Mouse (Mus musculus) large intestine, adult 2 months (tissue): ENCODE results near the gene Ccr6. TPM values are rescaled to one million over a fixed set of nuclear protein-coding genes. Genes with fewer than 3 reads are reported as not detected.

Experiments used
- DNase-seq: peaks from one replicate; pipeline ENCODE4 v3.0.0-alpha.2; 2012; ENCODE audit warnings: low read depth, low spot score
- WGBS: fragments of 180-500 bp; shearing (Covaris S2); methylation state at CpG from one replicate; pipeline ENCODE4 v1.1.7; 2018; 5-methylcytosine and 5-hydroxymethylcytosine counted together
- polyA plus RNA-seq: library from polyadenylated mRNA; depleted of rRNA; stranded (reverse); fragments of >200 nt; gene quantifications from 2 replicates; pipeline ENCODE4 v1.2.3, GENCODE M21; 2012

Gene Ccr6
- polyA plus RNA-seq, 1 experiment = 7.8 TPM

GRCm38 (mm10) chr17:8276680-8277079 is 40.8 kb downstream of the Ccr6 start:
- 67% methylated on average over 7 of the region's 7 CpGs for WGBS
- DNase-seq = no peak

GRCm38 (mm10) chr17:8277266-8277665 is 41.4 kb downstream of the Ccr6 start:
- no peak for DNase-seq
- 91% methylated on average over 3 of the region's 3 CpGs for WGBS

GRCm38 (mm10) chr17:8278356-8278755 is 42.5 kb downstream of the Ccr6 start:
- 80% methylated on average over 3 of the region's 3 CpGs for WGBS
- no peak for DNase-seq

- DNase-seq = peak; percentile 54
- under 1% methylated on average over 35 of the region's 35 CpGs for WGBS
Measured at GRCm38 (mm10) chr17:8282821-8283525, 47.1 kb downstream of the Ccr6 start, which contains the start of gene Mpc1. Gene Mpc1, plus strand, starts transcription at chr17:8282904.

- under 1% methylated on average over 77 of the region's 77 CpGs for WGBS
- DNase-seq = peak; percentile 75
Measured at GRCm38 (mm10) chr17:8283526-8284253, 47.8 kb downstream of the Ccr6 start.

- DNase-seq = no peak
- WGBS = under 1% methylated on average over 32 of the region's 32 CpGs
Measured at GRCm38 (mm10) chr17:8284254-8284661, 48.4 kb downstream of the Ccr6 start.

- 37% methylated on average over 8 of the region's 8 CpGs for WGBS
- DNase-seq = no peak
Measured at GRCm38 (mm10) chr17:8285056-8285455, 49.2 kb downstream of the Ccr6 start.

- 92% methylated on average over 4 of the region's 4 CpGs for WGBS
Measured at GRCm38 (mm10) chr17:8286987-8287386, 51.1 kb downstream of the Ccr6 start.

GRCm38 (mm10) chr17:8289993-8290679 is 54.3 kb downstream of the Ccr6 start:
- WGBS = 98% methylated on average over 3 of the region's 3 CpGs
- DNase-seq = no peak

More at GRCm38 (mm10) chr17:8286987-8287386, 51.1 kb downstream of the Ccr6 start:
- DNase-seq = no peak

GRCm38 (mm10) chr17:8290736-8291135 is 54.9 kb downstream of the Ccr6 start:
- DNase-seq = no peak

GRCm38 (mm10) chr17:8295825-8296224 is 60.0 kb downstream of the Ccr6 start:
- DNase-seq = no peak

GRCm38 (mm10) chr17:8296313-8296844 is 60.5 kb downstream of the Ccr6 start:
- 85% methylated on average over 9 of the region's 9 CpGs for WGBS

GRCm38 (mm10) chr17:8297746-8298145 is 61.9 kb downstream of the Ccr6 start:
- 84% methylated on average over 5 of the region's 5 CpGs for WGBS
- DNase-seq = no peak

More at GRCm38 (mm10) chr17:8296313-8296844, 60.5 kb downstream of the Ccr6 start:
- DNase-seq = no peak

- WGBS = 88% methylated on average over 2 of the region's 2 CpGs
- DNase-seq = no peak
Measured at GRCm38 (mm10) chr17:8298281-8298680, 62.4 kb downstream of the Ccr6 start.

- DNase-seq = no peak
Measured at GRCm38 (mm10) chr17:8299524-8299923, 63.7 kb downstream of the Ccr6 start.

GRCm38 (mm10) chr17:8301515-8301914 is 65.7 kb downstream of the Ccr6 start:
- WGBS = 81% methylated on average over 4 of the region's 4 CpGs
- no peak for DNase-seq

GRCm38 (mm10) chr17:8302772-8303438 is 67.1 kb downstream of the Ccr6 start:
- WGBS = 76% methylated on average over 7 of the region's 7 CpGs
- DNase-seq = no peak

GRCm38 (mm10) chr17:8303671-8304070 is 67.8 kb downstream of the Ccr6 start:
- no peak for DNase-seq
- 56% methylated on average over 5 of the region's 5 CpGs for WGBS

GRCm38 (mm10) chr17:8305801-8306200 is 70.0 kb downstream of the Ccr6 start:
- WGBS = 53% methylated on average over 3 of the region's 3 CpGs
- DNase-seq = no peak
